Mouse (Mus musculus): ENCODE results near the gene Fev. TPM values are rescaled to one million over a fixed set of nuclear protein-coding genes. Genes with fewer than 3 reads are reported as not detected.
A peak's percentile ranks its signal among the peaks of the same experiment; 100 is the strongest.

The Fev gene
- polyA plus RNA-seq, 1 experiment from 2014 or later: not detected

- H3K4me3 ChIP-seq (ENCODE audit: low read depth, low read length): no peak overlapping the region
- H3K9ac ChIP-seq (ENCODE audit: low read length): no peak overlapping the region
- no peak overlapping the region for H3K27ac ChIP-seq (ENCODE audit: low read depth, low read length)
- ATAC-seq (no peak), DNase-seq (ENCODE audit: low spot score) (no peak)
- peaks cover 6% of the 10 kb centered on the region; the same call in 1 of the 2 replicates for H3K4me1 ChIP-seq (ENCODE audit: control insufficient read depth, insufficient read depth, low read length)
- H3K9me3 ChIP-seq (replicated peaks; ENCODE audit: control insufficient read depth, low read length): no peaks in the 10 kb centered on the region
- H3K27me3 ChIP-seq (replicated peaks; ENCODE audit: control insufficient read depth, insufficient read depth, low read length): peaks cover 88% of the 10 kb centered on the region
- WGBS: 5% methylated on average over 5 of the region's 5 CpGs
- H3K36me3 ChIP-seq (ENCODE audit: control insufficient read depth, insufficient read depth, low read length): no peaks in the 10 kb centered on the region
- H3K4me2 ChIP-seq (ENCODE audit: low read length): no peak overlapping the region
These were observed 1.8 kb downstream of the Fev start for GRCm38 (mm10) chr1:74883441-74883840.

DNA sequence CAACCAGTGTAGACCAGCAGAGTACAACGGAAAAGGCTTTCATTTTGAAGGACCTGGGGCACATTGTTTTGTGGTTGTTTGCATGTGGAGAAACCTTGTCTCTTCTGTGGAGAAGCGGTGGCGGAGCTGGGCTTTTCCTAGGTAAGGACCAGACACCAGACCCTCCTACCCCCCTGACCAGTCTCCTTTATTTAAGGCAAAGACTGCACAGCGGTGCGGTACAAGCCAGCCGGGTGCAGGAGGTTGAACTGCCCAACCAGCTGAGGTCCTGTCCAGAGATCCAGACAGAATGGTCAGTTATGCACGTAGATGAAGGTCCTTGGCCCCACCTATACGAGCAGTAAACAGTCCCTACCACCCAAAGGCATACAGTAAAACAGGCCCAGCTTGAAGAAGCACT lies 2.4 kb downstream of the Fev start:
- Histone ChIP-seq H3K4me2 (ENCODE audit: low read length) (peak overlapping the region; percentile 52; the same call in 1 of the 2 replicates), H3K36me3 (ENCODE audit: control insufficient read depth, insufficient read depth, low read length) (no peaks in the 10 kb centered on the region), H3K27me3 (replicated peaks; ENCODE audit: control insufficient read depth, insufficient read depth, low read length) (peaks cover 85% of the 10 kb centered on the region), H3K9ac (ENCODE audit: low read length) (no peak overlapping the region), H3K27ac (ENCODE audit: low read depth, low read length) (no peak overlapping the region), H3K9me3 (replicated peaks; ENCODE audit: control insufficient read depth, low read length) (no peaks in the 10 kb centered on the region), H3K4me1 (ENCODE audit: control insufficient read depth, insufficient read depth, low read length) (peaks cover 6% of the 10 kb centered on the region; the same call in 1 of the 2 replicates), H3K4me3 (ENCODE audit: low read depth, low read length) (0 out of 2 replicates have a peak overlapping the region, but pooled peaks have one; percentile 31)
- ATAC-seq (no peak), DNase-seq (ENCODE audit: low spot score) (no peak)
- WGBS: 3% methylated on average over 8 of the region's 8 CpGs

DNA sequence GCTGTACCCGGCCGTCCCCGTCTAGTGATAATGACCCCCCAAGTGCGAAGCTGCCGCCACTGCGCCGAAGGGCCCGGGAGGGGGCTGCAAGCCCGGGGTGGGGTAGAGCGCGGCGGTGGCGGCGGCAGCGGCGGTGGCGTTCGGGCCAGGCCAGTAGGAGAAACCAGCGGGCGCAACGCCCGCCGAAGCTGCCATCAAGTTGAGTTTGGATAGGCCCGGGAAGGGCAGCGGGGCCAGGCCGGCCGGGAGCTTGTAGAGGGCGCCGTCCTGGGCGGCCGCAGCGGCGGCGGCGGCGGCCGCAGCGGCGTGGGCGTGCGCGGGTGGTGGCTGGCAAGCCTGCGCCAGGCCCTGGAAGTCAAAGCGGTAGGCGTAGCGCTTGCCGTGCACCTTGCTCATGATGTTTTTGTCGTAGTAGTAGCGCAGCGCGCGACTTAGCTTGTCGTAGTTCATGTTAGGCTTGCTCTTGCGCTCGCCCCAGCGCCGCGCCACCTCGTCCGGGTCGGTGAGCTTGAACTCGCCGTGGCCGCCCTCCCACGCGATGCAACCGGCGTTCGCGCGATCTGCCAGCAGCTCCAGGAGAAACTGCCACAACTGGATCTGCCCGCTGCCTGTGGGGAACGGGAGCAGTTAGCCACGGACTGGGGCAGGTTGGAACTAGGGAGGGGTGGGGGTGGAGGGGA lies 3.0 kb downstream of the Fev start:
- DNase-seq (ENCODE audit: low spot score) (no peak), ATAC-seq (no peak)
- no peaks in the 10 kb centered on the region for H3K9me3 ChIP-seq (replicated peaks; ENCODE audit: control insufficient read depth, low read length)
- peaks cover 81% of the 10 kb centered on the region for H3K27me3 ChIP-seq (replicated peaks; ENCODE audit: control insufficient read depth, insufficient read depth, low read length)
- WGBS: under 1% methylated on average over 63 of the region's 74 CpGs
- peak overlapping the region; percentile 31 for H3K4me3 ChIP-seq (ENCODE audit: low read depth, low read length)
- peaks cover 6% of the 10 kb centered on the region; the same call in 1 of the 2 replicates for H3K4me1 ChIP-seq (ENCODE audit: control insufficient read depth, insufficient read depth, low read length)
- no peaks in the 10 kb centered on the region for H3K36me3 ChIP-seq (ENCODE audit: control insufficient read depth, insufficient read depth, low read length)
- H3K9ac ChIP-seq (ENCODE audit: low read length): no peak overlapping the region; the same call in 1 of the 2 replicates
- H3K4me2 ChIP-seq (ENCODE audit: low read length): peak overlapping the region; percentile 52
- H3K27ac ChIP-seq (ENCODE audit: low read depth, low read length): no peak overlapping the region

GRCm38 (mm10) chr1:74880785-74881360 lies 4.3 kb downstream of the Fev start:
- DNase-seq (ENCODE audit: low spot score) (peak; percentile 86), ATAC-seq (peak; percentile 62; the same call in 1 of the 2 replicates)
- Histone ChIP-seq H3K4me2 (ENCODE audit: low read length) (no peak overlapping the region), H3K9me3 (replicated peaks; ENCODE audit: control insufficient read depth, low read length) (no peaks in the 10 kb centered on the region), H3K9ac (ENCODE audit: low read length) (no peak overlapping the region), H3K27me3 (replicated peaks; ENCODE audit: control insufficient read depth, insufficient read depth, low read length) (peaks cover 69% of the 10 kb centered on the region), H3K27ac (ENCODE audit: low read depth, low read length) (no peak overlapping the region), H3K36me3 (ENCODE audit: control insufficient read depth, insufficient read depth, low read length) (no peaks in the 10 kb centered on the region), H3K4me3 (ENCODE audit: low read depth, low read length) (no peak overlapping the region), H3K4me1 (ENCODE audit: control insufficient read depth, insufficient read depth, low read length) (peaks cover 6% of the 10 kb centered on the region; the same call in 1 of the 2 replicates)
- WGBS: under 1% methylated on average over 18 of the region's 18 CpGs

DNA sequence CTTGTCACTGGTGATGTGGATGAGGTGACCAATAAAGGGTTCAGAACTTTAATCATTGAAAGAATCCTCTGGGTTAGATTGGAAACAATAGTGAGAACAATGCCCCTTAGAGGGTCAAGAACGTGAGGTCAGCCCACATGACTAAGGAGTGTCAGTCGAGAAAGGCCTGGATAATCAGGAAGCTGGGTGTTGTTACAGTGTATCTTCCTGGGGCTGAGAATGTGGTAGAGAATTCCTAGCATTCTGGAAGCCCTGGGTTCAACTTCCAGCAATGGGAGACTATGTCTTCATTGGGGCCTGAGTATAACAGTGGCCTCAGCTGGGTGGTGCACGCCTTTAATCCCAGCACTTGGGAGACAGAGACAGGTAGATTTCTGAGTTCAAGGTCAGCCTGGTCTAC lies 8.0 kb downstream of the Fev start:
- Histone ChIP-seq H3K9ac (ENCODE audit: low read length) (no peak overlapping the region), H3K9me3 (replicated peaks; ENCODE audit: control insufficient read depth, low read length) (no peaks in the 10 kb centered on the region), H3K4me2 (ENCODE audit: low read length) (no peak overlapping the region), H3K36me3 (ENCODE audit: control insufficient read depth, insufficient read depth, low read length) (no peaks in the 10 kb centered on the region), H3K27me3 (replicated peaks; ENCODE audit: control insufficient read depth, insufficient read depth, low read length) (peaks cover 33% of the 10 kb centered on the region), H3K4me3 (ENCODE audit: low read depth, low read length) (no peak overlapping the region), H3K4me1 (ENCODE audit: control insufficient read depth, insufficient read depth, low read length) (peaks cover 3% of the 10 kb centered on the region; the same call in 1 of the 2 replicates), H3K27ac (ENCODE audit: low read depth, low read length) (no peak overlapping the region)
- 53% methylated on average over 3 of the region's 3 CpGs for WGBS
- no peak for ATAC-seq
- no peak for DNase-seq (ENCODE audit: low spot score)

DNA sequence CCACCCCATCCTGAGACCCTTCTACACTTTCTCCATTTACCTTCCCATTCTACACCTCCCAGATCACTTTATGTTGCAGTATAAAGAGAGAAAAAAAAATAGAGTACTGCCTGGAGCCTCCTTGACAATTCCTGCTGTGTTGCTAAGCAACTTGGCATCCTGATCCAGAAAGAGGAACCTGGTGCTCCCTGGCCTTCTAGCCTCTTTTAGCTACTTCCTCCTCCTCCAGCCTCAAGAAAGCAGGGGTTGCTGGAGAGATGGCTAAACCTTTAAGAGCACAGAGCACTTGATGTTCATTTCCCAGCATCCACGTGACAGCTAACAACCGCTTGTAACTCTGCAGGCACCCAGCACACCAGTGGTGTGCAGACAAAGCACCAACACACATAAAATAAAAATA lies 13.0 kb downstream of the Fev start:
- no peaks in the 10 kb centered on the region for H3K4me1 ChIP-seq (ENCODE audit: control insufficient read depth, insufficient read depth, low read length)
- DNase-seq (ENCODE audit: low spot score): no peak
- no peak overlapping the region for H3K4me2 ChIP-seq (ENCODE audit: low read length)
- no peak overlapping the region for H3K27ac ChIP-seq (ENCODE audit: low read depth, low read length)
- H3K9ac ChIP-seq (ENCODE audit: low read length): no peak overlapping the region
- H3K27me3 ChIP-seq (replicated peaks; ENCODE audit: control insufficient read depth, insufficient read depth, low read length): no peaks in the 10 kb centered on the region
- WGBS: 56% methylated on average over 2 of the region's 2 CpGs
- no peaks in the 10 kb centered on the region for H3K36me3 ChIP-seq (ENCODE audit: control insufficient read depth, insufficient read depth, low read length)
- no peaks in the 10 kb centered on the region for H3K9me3 ChIP-seq (replicated peaks; ENCODE audit: control insufficient read depth, low read length)
- ATAC-seq: no peak
- H3K4me3 ChIP-seq (ENCODE audit: low read depth, low read length): no peak overlapping the region

GRCm38 (mm10) chr1:74861783-74862182 lies 23.4 kb downstream of the Fev start:
- Histone ChIP-seq H3K9ac (ENCODE audit: low read length) (no peak overlapping the region), H3K4me2 (ENCODE audit: low read length) (no peak overlapping the region), H3K27ac (ENCODE audit: low read depth, low read length) (no peak overlapping the region), H3K9me3 (replicated peaks; ENCODE audit: control insufficient read depth, low read length) (no peaks in the 10 kb centered on the region), H3K4me3 (ENCODE audit: low read depth, low read length) (no peak overlapping the region), H3K27me3 (replicated peaks; ENCODE audit: control insufficient read depth, insufficient read depth, low read length) (peaks cover 35% of the 10 kb centered on the region), H3K4me1 (ENCODE audit: control insufficient read depth, insufficient read depth, low read length) (peaks cover 19% of the 10 kb centered on the region), H3K36me3 (ENCODE audit: control insufficient read depth, insufficient read depth, low read length) (no peaks in the 10 kb centered on the region)
- DNase-seq (ENCODE audit: low spot score): no peak
- ATAC-seq: no peak

GRCm38 (mm10) chr1:74859223-74859984 lies 25.8 kb downstream of the Fev start:
- Histone ChIP-seq H3K36me3 (ENCODE audit: control insufficient read depth, insufficient read depth, low read length) (no peaks in the 10 kb centered on the region), H3K27me3 (replicated peaks; ENCODE audit: control insufficient read depth, insufficient read depth, low read length) (peaks cover 51% of the 10 kb centered on the region), H3K4me3 (ENCODE audit: low read depth, low read length) (no peak overlapping the region), H3K4me2 (ENCODE audit: low read length) (peak overlapping the region; percentile 87), H3K9ac (ENCODE audit: low read length) (no peak overlapping the region), H3K9me3 (replicated peaks; ENCODE audit: control insufficient read depth, low read length) (no peaks in the 10 kb centered on the region), H3K4me1 (ENCODE audit: control insufficient read depth, insufficient read depth, low read length) (peaks cover 20% of the 10 kb centered on the region), H3K27ac (ENCODE audit: low read depth, low read length) (no peak overlapping the region)
- ATAC-seq (no peak), DNase-seq (ENCODE audit: low spot score) (no peak)
- 39% methylated on average over 6 of the region's 6 CpGs for whole genome bisulfite sequencing
